Mouse (Mus musculus) heart, embryonic 12.5 days (tissue): ENCODE measurements at regions not wholly inside any gene's neighbourhood (a gene's known extent, or its start where the extent isn't known, plus 50 kb on each side); places are given as distances from the start of the nearest gene placed in this dataset.

Experiments used
- ATAC-seq: fragments of 200-750 bp; cut with Nextera tagmentation; 2 replicates; pipeline ENCODE4 v1.8.0; 2017; ENCODE audit warnings: moderate TSS enrichment, moderate library complexity; ENCODE audit not compliant: insufficient number of reproducible peaks, low FRiP score
- H3K27ac ChIP-seq: fragments of 300-500 bp; sonication (generic); 2 replicates; pipeline ENCODE4 v1.5.1; 2016; ENCODE audit warnings: mild to moderate bottlenecking, moderate library complexity; ENCODE audit not compliant: poor library complexity, severe bottlenecking
- H3K27me3 ChIP-seq: fragments of 300-500 bp; sonication (generic); replicated peaks from 2 replicates; pipeline ENCODE4 v1.6.1; 2016; ENCODE audit warnings: mild to moderate bottlenecking, moderate library complexity
- H3K36me3 ChIP-seq: fragments of 300-500 bp; sonication (generic); 2 replicates; pipeline ENCODE4 v1.6.1; 2016; ENCODE audit warnings: mild to moderate bottlenecking, moderate library complexity
- H3K4me1 ChIP-seq: fragments of 300-500 bp; sonication (generic); replicated peaks from 2 replicates; pipeline ENCODE4 v1.6.1; 2016; ENCODE audit warnings: mild to moderate bottlenecking
- H3K4me2 ChIP-seq: fragments of 300-500 bp; sonication (generic); 2 replicates; pipeline ENCODE4 v1.6.1; 2016; ENCODE audit warnings: mild to moderate bottlenecking, moderate library complexity
- H3K4me3 ChIP-seq: fragments of 300-500 bp; sonication (generic); 2 replicates; pipeline ENCODE4 v1.5.1; 2016; ENCODE audit warnings: mild to moderate bottlenecking
- H3K9ac ChIP-seq: fragments of 300-500 bp; sonication (generic); 2 replicates; pipeline ENCODE4 v1.6.1; 2016; ENCODE audit warnings: mild to moderate bottlenecking, moderate library complexity
- H3K9me3 ChIP-seq: fragments of 300-500 bp; sonication (generic); replicated peaks from 2 replicates; pipeline ENCODE4 v1.6.1; 2016; ENCODE audit warnings: mild to moderate bottlenecking, moderate library complexity
- WGBS: fragments of 180-500 bp; shearing (Covaris S2); methylation state at CpG from one replicate; pipeline ENCODE4 v1.1.7; 2016; 5-methylcytosine and 5-hydroxymethylcytosine counted together

GRCm38 (mm10) chr16:5672871-5673270, 212.3 kb upstream of the Rbfox1 start:
- H3K9ac ChIP-seq, result no peak overlapping the region
- no peak for ATAC-seq
- no peaks in the 10 kb centered on the region for H3K4me1 ChIP-seq
- H3K4me2 ChIP-seq, result no peak overlapping the region
- no peaks in the 10 kb centered on the region; the same call in 1 of the 2 replicates for H3K9me3 ChIP-seq
- WGBS, result 60% methylated on average over 4 of the region's 4 CpGs
- no peaks in the 10 kb centered on the region for H3K36me3 ChIP-seq
- no peak overlapping the region for H3K4me3 ChIP-seq
- H3K27me3 ChIP-seq, result no peaks in the 10 kb centered on the region
- no peak overlapping the region for H3K27ac ChIP-seq

- Histone ChIP-seq H3K36me3 (no peaks in the 10 kb centered on the region), H3K9ac (no peak overlapping the region), H3K4me2 (no peak overlapping the region), H3K27me3 (no peaks in the 10 kb centered on the region), H3K4me1 (no peaks in the 10 kb centered on the region), H3K9me3 (no peaks in the 10 kb centered on the region), H3K27ac (no peak overlapping the region), H3K4me3 (no peak overlapping the region)
- ATAC-seq, result no peak
- WGBS, result 77% methylated on average over 4 of the region's 4 CpGs
These were observed 216.7 kb upstream of the Rbfox1 start for GRCm38 (mm10) chr16:5668403-5668967.

GRCm38 (mm10) chr16:5661918-5662317, 223.2 kb upstream of the Rbfox1 start:
- Histone ChIP-seq H3K9me3 (0 out of 2 replicates have a peak, but pooled peaks cover 2% of the 10 kb centered on the region), H3K27me3 (no peaks in the 10 kb centered on the region), H3K36me3 (no peaks in the 10 kb centered on the region), H3K4me3 (no peak overlapping the region), H3K4me2 (no peak overlapping the region), H3K9ac (no peak overlapping the region), H3K4me1 (no peaks in the 10 kb centered on the region), H3K27ac (no peak overlapping the region)
- 56% methylated on average over 5 of the region's 5 CpGs for WGBS
- no peak for ATAC-seq

GRCm38 (mm10) chr16:5651551-5651950, 233.6 kb upstream of the Rbfox1 start:
- Histone ChIP-seq H3K9me3 (no peaks in the 10 kb centered on the region), H3K4me3 (no peak overlapping the region), H3K9ac (no peak overlapping the region), H3K4me2 (no peak overlapping the region), H3K27ac (no peak overlapping the region), H3K36me3 (no peaks in the 10 kb centered on the region), H3K4me1 (no peaks in the 10 kb centered on the region), H3K27me3 (no peaks in the 10 kb centered on the region)
- 30% methylated on average over 1 of the region's 1 CpGs for WGBS
- ATAC-seq, result no peak

- no peak for ATAC-seq
- H3K27ac ChIP-seq, result no peak overlapping the region
- H3K4me3 ChIP-seq, result no peak overlapping the region
- H3K9ac ChIP-seq, result no peak overlapping the region
- H3K27me3 ChIP-seq, result no peaks in the 10 kb centered on the region
- no peaks in the 10 kb centered on the region for H3K4me1 ChIP-seq
- H3K9me3 ChIP-seq, result no peaks in the 10 kb centered on the region
- H3K36me3 ChIP-seq, result no peaks in the 10 kb centered on the region
- H3K4me2 ChIP-seq, result no peak overlapping the region
- WGBS, result 53% methylated on average over 4 of the region's 4 CpGs
These were observed 234.2 kb upstream of the Rbfox1 start for GRCm38 (mm10) chr16:5651002-5651401.

GRCm38 (mm10) chr16:5639956-5640355, 245.2 kb upstream of the Rbfox1 start:
- Histone ChIP-seq H3K9me3 (no peaks in the 10 kb centered on the region), H3K4me1 (no peaks in the 10 kb centered on the region), H3K4me3 (no peak overlapping the region), H3K27ac (no peak overlapping the region), H3K9ac (no peak overlapping the region), H3K27me3 (no peaks in the 10 kb centered on the region), H3K4me2 (no peak overlapping the region), H3K36me3 (no peaks in the 10 kb centered on the region)
- WGBS, result 66% methylated on average over 5 of the region's 5 CpGs
- no peak for ATAC-seq

- Histone ChIP-seq H3K4me3 (no peak overlapping the region), H3K27ac (no peak overlapping the region), H3K9ac (no peak overlapping the region), H3K4me2 (no peak overlapping the region), H3K36me3 (no peaks in the 10 kb centered on the region), H3K4me1 (no peaks in the 10 kb centered on the region), H3K27me3 (no peaks in the 10 kb centered on the region), H3K9me3 (0 out of 2 replicates have a peak, but pooled peaks cover 4% of the 10 kb centered on the region)
- 71% methylated on average over 3 of the region's 3 CpGs for WGBS
- ATAC-seq, result no peak
These were observed 255.2 kb upstream of the Rbfox1 start for GRCm38 (mm10) chr16:5629996-5630395.

GRCm38 (mm10) chr16:5627910-5628309, 257.2 kb upstream of the Rbfox1 start:
- Histone ChIP-seq H3K9ac (no peak overlapping the region), H3K4me1 (no peaks in the 10 kb centered on the region), H3K4me2 (no peak overlapping the region), H3K27ac (no peak overlapping the region), H3K36me3 (no peaks in the 10 kb centered on the region), H3K9me3 (no peaks in the 10 kb centered on the region), H3K27me3 (no peaks in the 10 kb centered on the region), H3K4me3 (no peak overlapping the region)
- WGBS, result 70% methylated on average over 4 of the region's 4 CpGs
- no peak for ATAC-seq

GRCm38 (mm10) chr16:5627117-5627909, 257.8 kb upstream of the Rbfox1 start:
- no peak overlapping the region for H3K4me3 ChIP-seq
- ATAC-seq, result no peak
- H3K36me3 ChIP-seq, result no peaks in the 10 kb centered on the region
- H3K9me3 ChIP-seq, result no peaks in the 10 kb centered on the region
- no peaks in the 10 kb centered on the region for H3K4me1 ChIP-seq
- no peak overlapping the region for H3K27ac ChIP-seq
- WGBS, result 55% methylated on average over 5 of the region's 5 CpGs
- no peaks in the 10 kb centered on the region for H3K27me3 ChIP-seq
- H3K9ac ChIP-seq, result no peak overlapping the region
- H3K4me2 ChIP-seq, result no peak overlapping the region

GRCm38 (mm10) chr16:5625159-5625558, 260.0 kb upstream of the Rbfox1 start:
- H3K4me1 ChIP-seq, result no peaks in the 10 kb centered on the region
- no peaks in the 10 kb centered on the region for H3K27me3 ChIP-seq
- no peaks in the 10 kb centered on the region for H3K36me3 ChIP-seq
- H3K4me2 ChIP-seq, result no peak overlapping the region
- no peak overlapping the region for H3K27ac ChIP-seq
- 54% methylated on average over 3 of the region's 3 CpGs for WGBS
- no peaks in the 10 kb centered on the region for H3K9me3 ChIP-seq
- no peak for ATAC-seq
- no peak overlapping the region for H3K4me3 ChIP-seq
- no peak overlapping the region for H3K9ac ChIP-seq

DNA sequence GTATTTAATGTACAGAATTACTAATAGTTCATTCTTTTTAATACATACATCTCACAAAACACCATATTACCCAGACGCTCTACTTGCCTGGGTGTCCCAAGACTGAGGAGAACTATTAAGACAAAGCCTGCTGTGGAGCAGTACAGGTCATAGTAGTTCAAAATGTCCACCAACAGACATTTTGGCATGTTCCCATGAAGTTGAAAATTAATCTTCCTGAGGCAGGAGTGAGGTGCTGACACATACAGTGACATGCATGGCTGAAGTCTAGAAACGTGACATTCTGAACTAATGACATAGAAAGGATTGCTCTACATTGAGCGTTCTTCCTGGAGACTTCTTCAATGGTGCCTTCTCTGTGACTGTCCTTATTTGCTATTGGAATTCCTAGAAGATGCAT, 264.6 kb upstream of the Rbfox1 start:
- ATAC-seq, result no peak
- Histone ChIP-seq H3K4me1 (no peaks in the 10 kb centered on the region), H3K9ac (no peak overlapping the region), H3K36me3 (no peaks in the 10 kb centered on the region), H3K4me3 (no peak overlapping the region), H3K4me2 (no peak overlapping the region), H3K27ac (no peak overlapping the region), H3K9me3 (no peaks in the 10 kb centered on the region), H3K27me3 (no peaks in the 10 kb centered on the region)
- whole genome bisulfite sequencing, result 82% methylated on average over 3 of the region's 3 CpGs

DNA sequence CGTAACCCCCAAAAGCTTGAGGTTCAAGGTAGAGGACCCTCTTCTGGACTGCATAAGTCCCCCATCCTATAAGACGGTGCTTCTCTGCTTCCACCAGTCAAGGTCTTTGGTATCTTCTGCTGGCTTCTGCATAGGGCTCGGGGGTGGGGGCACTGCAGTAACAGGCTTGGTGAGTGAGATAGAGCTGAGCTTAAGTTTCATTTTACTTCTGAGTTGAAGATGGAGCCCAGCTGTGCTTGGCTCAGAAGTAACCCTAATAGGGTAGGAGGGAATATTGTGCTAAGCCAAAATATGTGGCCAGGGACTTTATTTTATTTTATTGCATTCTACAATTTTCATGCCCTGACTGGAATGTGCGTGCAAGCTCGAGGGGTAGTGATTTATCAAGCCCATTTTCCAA, 268.8 kb upstream of the Rbfox1 start:
- no peak overlapping the region for H3K9ac ChIP-seq
- no peak for ATAC-seq
- no peak overlapping the region for H3K4me2 ChIP-seq
- WGBS, result 72% methylated on average over 5 of the region's 5 CpGs
- no peak overlapping the region for H3K27ac ChIP-seq
- H3K27me3 ChIP-seq, result no peaks in the 10 kb centered on the region
- no peaks in the 10 kb centered on the region for H3K9me3 ChIP-seq
- H3K4me1 ChIP-seq, result no peaks in the 10 kb centered on the region
- no peak overlapping the region for H3K4me3 ChIP-seq
- no peaks in the 10 kb centered on the region for H3K36me3 ChIP-seq
